Mouse (Mus musculus) fat pad, adult 2 months (tissue): ENCODE measurements around the gene Mettl21a.
"Not testable (repeated sequence)": the region's sequence is repeated elsewhere in the genome, so short reads cannot be mapped to it uniquely, and the experiment has no call there.

ENCODE experiments used
- DNase-seq: peaks from one replicate; pipeline ENCODE4 v3.0.0-alpha.2; 2011; ENCODE audit warnings: low read depth, low spot score; ENCODE audit errors: extremely low read depth

The Mettl21a gene

GRCm38 (mm10) chr1:64616881-64617714 lies at the start of gene Mettl21a:
Gene Mettl21a (minus strand): TSS chr1:64617242.
- DNase-seq, result peak; percentile 37

GRCm38 (mm10) chr1:64658876-64659275 lies 41.8 kb upstream of the Mettl21a start:
- no peak for DNase-seq

- DNase-seq, result no peak
Measured at GRCm38 (mm10) chr1:64656423-64657129, 39.5 kb upstream of the Mettl21a start.

- no peak for DNase-seq
Measured at GRCm38 (mm10) chr1:64655415-64655814, 38.4 kb upstream of the Mettl21a start.

- no peak for DNase-seq
Measured at GRCm38 (mm10) chr1:64653701-64654100, 36.7 kb upstream of the Mettl21a start.

- no peak for DNase-seq
Measured at GRCm38 (mm10) chr1:64649362-64650124, 32.5 kb upstream of the Mettl21a start.

- DNase-seq, result no peak
Measured at GRCm38 (mm10) chr1:64644513-64644912, 27.5 kb upstream of the Mettl21a start.

- DNase-seq, result not testable (repeated sequence)
Measured at GRCm38 (mm10) chr1:64642541-64642940, 25.5 kb upstream of the Mettl21a start.

GRCm38 (mm10) chr1:64641069-64641468 lies 24.0 kb upstream of the Mettl21a start:
- DNase-seq, result no peak

- DNase-seq, result no peak
Measured at GRCm38 (mm10) chr1:64639279-64639678, 22.2 kb upstream of the Mettl21a start.

- no peak for DNase-seq
Measured at GRCm38 (mm10) chr1:64635624-64636023, 18.6 kb upstream of the Mettl21a start.

- DNase-seq, result no peak
Measured at GRCm38 (mm10) chr1:64633237-64633636, 16.2 kb upstream of the Mettl21a start.

GRCm38 (mm10) chr1:64631526-64631925 lies 14.5 kb upstream of the Mettl21a start:
- DNase-seq, result no peak

GRCm38 (mm10) chr1:64625214-64625613 lies 8.2 kb upstream of the Mettl21a start:
- no peak for DNase-seq

- DNase-seq, result no peak
Measured at GRCm38 (mm10) chr1:64623558-64624435, 6.8 kb upstream of the Mettl21a start.

GRCm38 (mm10) chr1:64621116-64621515 lies 4.1 kb upstream of the Mettl21a start:
- no peak for DNase-seq

- DNase-seq, result no peak
Measured at GRCm38 (mm10) chr1:64618226-64618625, 1.2 kb upstream of the Mettl21a start.

- no peak for DNase-seq
Measured at GRCm38 (mm10) chr1:64617715-64617984, 608 bp upstream of the Mettl21a start.

- no peak for DNase-seq
Measured at GRCm38 (mm10) chr1:64616531-64616880, 536 bp downstream of the Mettl21a start.

- no peak for DNase-seq
Measured at GRCm38 (mm10) chr1:64616076-64616475, 966 bp downstream of the Mettl21a start.

GRCm38 (mm10) chr1:64615531-64615991 lies 1.5 kb downstream of the Mettl21a start:
- no peak for DNase-seq
